Mouse (Mus musculus) layer of hippocampus, adult 2 months (tissue): ENCODE results near the gene Steap2. TPM values are rescaled to one million over a fixed set of nuclear protein-coding genes. Genes with fewer than 3 reads are reported as not detected.

Experiments
- DNase-seq, 2 experiments: peaks; one replicate each; pipeline ENCODE4 v3.0.0; 2022; ENCODE audit warnings: low spot score in 2 of 2
- H3K27ac ChIP-seq: fragments of 200-600 bp; 2 replicates; pipeline ENCODE4 v1.8.1; 2022
- H3K4me3 ChIP-seq: fragments of 200-600 bp; 2 replicates; pipeline ENCODE4 v1.8.1; 2022; ENCODE audit warnings: mild to moderate bottlenecking
- CTCF ChIP-seq: fragments of 200-600 bp; conservative IDR thresholded peaks from 2 replicates; pipeline ENCODE4 v1.8.1; 2022; ENCODE audit warnings: antibody characterized with exemption, mild to moderate bottlenecking, moderate library complexity
- total RNA-seq, 2 experiments: library from RNA; stranded (reverse); gene quantifications; 2 replicates each; pipeline ENCODE4 v1.2.3; 2021

Steap2 gene
- total RNA-seq, 2 experiments from 2014 or later, result 5.3 to 7.1 TPM

DNA sequence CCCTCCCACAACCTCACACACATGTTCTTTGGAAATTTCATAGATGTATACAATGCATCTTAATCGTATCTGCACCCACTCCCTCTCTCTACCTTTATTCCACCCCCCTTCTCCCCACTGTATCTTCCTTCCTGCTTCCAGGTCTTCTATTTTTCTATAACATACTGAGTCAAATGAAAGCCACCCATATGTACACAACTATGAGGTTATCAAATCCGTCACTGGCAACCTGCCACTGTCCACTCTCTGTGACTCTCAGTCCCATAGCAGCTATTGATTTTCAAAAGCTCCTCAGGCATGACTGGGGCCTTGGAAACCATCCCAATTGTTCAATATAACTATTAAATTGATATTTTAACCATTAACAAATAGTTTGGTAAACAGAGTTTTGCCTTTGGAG lies 36.4 kb downstream of the Steap2 start:
- no peak for DNase-seq
- TF ChIP-seq CTCF, result no peak
- H3K27ac ChIP-seq, result no peak overlapping the region
- H3K4me3 ChIP-seq, result no peak overlapping the region

DNA sequence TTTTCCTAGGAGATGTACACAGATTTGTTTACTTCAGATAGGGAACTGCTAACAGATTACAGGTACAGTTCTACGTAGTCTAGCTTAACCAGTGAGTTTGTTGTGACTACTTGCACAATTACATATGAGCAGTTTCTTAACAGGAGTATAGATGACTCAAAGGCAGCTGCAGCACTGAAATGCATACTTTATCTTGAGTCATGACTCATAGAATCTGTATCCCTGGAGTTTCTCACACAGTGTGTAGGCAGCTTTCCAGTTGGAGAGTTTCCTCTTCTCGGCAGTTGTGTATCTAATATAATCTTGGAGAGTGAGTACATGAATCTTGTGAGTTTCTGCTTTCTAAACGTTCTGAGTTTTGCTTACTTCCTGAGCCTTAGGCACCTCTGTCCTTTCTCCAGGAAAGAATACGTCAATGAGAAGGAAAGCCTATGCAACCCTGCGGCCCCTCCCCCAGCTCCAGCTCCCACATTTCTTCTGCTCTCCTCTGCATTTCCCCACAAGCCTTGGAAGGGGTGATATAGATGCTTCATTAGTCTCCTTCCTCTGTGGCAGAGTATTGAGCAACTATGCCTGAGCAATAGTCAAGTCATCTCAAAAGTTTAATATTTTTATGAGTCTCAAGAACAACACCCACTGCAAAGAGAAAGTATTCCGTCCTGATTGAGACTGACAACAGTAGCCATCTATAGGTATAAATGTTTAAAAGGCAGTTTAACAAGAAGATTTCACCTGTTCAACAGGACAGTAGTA lies 45.4 kb downstream of the Steap2 start:
- H3K27ac ChIP-seq, result no peak overlapping the region
- TF ChIP-seq CTCF, result no peak
- H3K4me3 ChIP-seq, result no peak overlapping the region
- peak; percentile 33 to 50 for DNase-seq

DNA sequence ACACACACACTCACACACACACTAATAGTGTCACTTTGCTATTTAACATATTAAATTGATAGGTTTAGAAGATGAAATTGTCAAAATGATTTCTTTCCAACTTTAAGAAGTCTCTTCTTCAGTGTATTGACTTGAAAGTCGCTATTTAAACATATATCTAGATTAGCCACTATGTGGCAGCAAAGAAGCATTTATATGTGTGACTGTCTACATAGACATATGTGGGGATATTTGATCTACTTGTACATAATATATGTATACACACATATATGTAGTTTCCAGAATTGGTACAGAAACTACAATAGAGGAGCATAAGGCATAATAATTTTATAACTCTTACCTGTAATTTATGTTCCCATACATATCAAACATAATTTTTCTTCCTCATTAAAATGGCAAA lies 48.2 kb downstream of the Steap2 start:
- DNase-seq, result no peak
- Histone ChIP-seq H3K4me3 (no peak overlapping the region), H3K27ac (no peak overlapping the region)
- TF ChIP-seq CTCF, result peak; percentile 72

DNA sequence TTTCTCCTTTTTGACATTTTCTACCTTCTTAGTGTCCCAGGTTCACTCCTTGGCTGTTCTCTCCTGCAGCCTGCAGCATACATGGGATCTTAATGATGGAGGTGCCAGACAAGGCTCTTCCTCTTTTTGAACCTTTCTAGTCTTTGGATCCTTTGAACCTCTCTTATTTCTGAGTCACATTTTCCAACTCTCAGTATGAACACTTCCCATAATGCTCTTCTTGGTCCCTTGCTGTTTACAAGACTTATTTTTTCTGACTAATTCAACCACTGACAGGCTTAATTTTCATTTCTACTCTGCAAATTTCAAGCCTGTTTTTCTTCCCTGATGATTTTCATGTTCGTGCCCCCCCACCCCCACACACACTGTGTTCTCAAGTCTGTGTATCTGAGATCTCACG lies 55.9 kb downstream of the Steap2 start:
- DNase-seq, result no peak
- H3K27ac ChIP-seq, result no peak overlapping the region
- H3K4me3 ChIP-seq, result no peak overlapping the region
- TF ChIP-seq CTCF, result no peak

DNA sequence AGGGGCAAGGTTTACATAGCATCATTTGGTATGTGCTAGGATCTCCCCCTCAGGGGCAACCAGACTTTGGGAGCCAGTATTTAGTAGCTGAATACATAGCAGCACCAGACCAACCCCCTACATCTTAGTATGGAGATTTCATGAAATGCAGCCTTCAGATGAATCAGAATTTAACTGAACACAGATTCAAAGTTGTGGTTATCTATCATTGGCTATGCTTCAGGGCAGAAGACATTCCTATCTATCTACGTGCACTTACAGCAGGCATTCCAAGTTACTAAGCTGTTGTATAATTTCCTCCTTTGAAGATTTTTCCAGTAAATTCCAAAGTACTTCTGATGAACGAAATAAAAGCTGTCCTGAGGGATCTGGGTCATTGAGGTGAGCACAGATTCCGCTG lies 68.9 kb downstream of the Steap2 start:
- DNase-seq, result no peak
- Histone ChIP-seq H3K27ac (no peak overlapping the region), H3K4me3 (no peak overlapping the region)
- TF ChIP-seq CTCF, result no peak

DNA sequence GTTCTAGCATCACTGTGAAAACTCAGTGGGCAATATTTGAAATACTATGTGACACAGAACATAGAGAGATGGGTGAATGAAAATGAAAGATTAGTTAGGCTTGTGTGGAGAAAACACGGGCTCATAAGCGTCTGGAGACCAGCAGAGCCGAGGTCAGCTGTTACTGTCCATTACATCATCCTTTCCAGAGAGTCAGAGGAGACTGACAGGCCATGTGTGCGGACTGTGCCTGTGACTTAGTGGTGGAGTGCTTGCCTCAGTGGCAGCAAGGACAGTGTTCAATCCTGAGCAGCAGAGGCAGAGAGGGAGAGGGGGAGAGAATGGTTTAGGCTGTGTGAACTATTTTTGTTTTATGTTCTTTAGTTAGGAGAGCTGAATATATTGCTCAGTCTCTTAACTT lies 76.0 kb downstream of the Steap2 start:
- no peak for TF ChIP-seq CTCF
- DNase-seq, result no peak
- no peak overlapping the region for H3K27ac ChIP-seq
- no peak overlapping the region for H3K4me3 ChIP-seq

Other genes with a start within 250 kb of the Steap2 start
- not detected for gene 1700015F17Rik, start 215.4 kb downstream of the Steap2 start, total RNA-seq
- 10 to 100 TPM; 32.0 to 33.5 TPM for gene Cldn12, start 179.6 kb downstream of the Steap2 start, total RNA-seq
- gene Gtpbp10, start 135.0 kb downstream of the Steap2 start, total RNA-seq, result 10 to 100 TPM; 10.1 TPM
- gene Gm8773, start 120.8 kb downstream of the Steap2 start, total RNA-seq, result not detected
- 10 to 100 TPM; 14.7 to 14.8 TPM for gene Cfap69, start 30.3 kb downstream of the Steap2 start, total RNA-seq
- gene Steap1, start 54.7 kb upstream of the Steap2 start, total RNA-seq, result under 1 TPM in 1 of 2 experiments, not detected in 1; 0.51 TPM